Mouse (Mus musculus) retina, adult 2 months (tissue): ENCODE results near the gene Vps8.

Experiments used
- DNase-seq: peaks from one replicate; pipeline ENCODE4 v3.0.0-alpha.2; 2012; ENCODE audit warnings: low read depth, low spot score

Vps8 gene

GRCm38 (mm10) chr16:21422645-21423545 lies at the start of gene Vps8:
Gene Vps8 (plus strand): TSS chr16:21423118.
- DNase-seq = peak; percentile 86

GRCm38 (mm10) chr16:21373316-21373960 lies 49.5 kb upstream of the Vps8 start:
- no peak for DNase-seq

- no peak for DNase-seq
Observed at GRCm38 (mm10) chr16:21374067-21374466, 48.9 kb upstream of the Vps8 start.

GRCm38 (mm10) chr16:21375147-21375546 lies 47.8 kb upstream of the Vps8 start:
- DNase-seq = no peak

GRCm38 (mm10) chr16:21376316-21376715 lies 46.6 kb upstream of the Vps8 start:
- DNase-seq = no peak

GRCm38 (mm10) chr16:21376949-21377604 lies 45.8 kb upstream of the Vps8 start:
- no peak for DNase-seq

GRCm38 (mm10) chr16:21377605-21377968 lies 45.3 kb upstream of the Vps8 start:
- DNase-seq = no peak

- no peak for DNase-seq
Observed at GRCm38 (mm10) chr16:21381469-21381868, 41.4 kb upstream of the Vps8 start.

GRCm38 (mm10) chr16:21382152-21382911 lies 40.6 kb upstream of the Vps8 start:
- peak; percentile 34 for DNase-seq

- DNase-seq = no peak
Observed at GRCm38 (mm10) chr16:21385926-21386881, 36.7 kb upstream of the Vps8 start.

GRCm38 (mm10) chr16:21389316-21389715 lies 33.6 kb upstream of the Vps8 start:
- DNase-seq = no peak

GRCm38 (mm10) chr16:21390744-21391143 lies 32.2 kb upstream of the Vps8 start:
- DNase-seq = no peak

- no peak for DNase-seq
Observed at GRCm38 (mm10) chr16:21392099-21392498, 30.8 kb upstream of the Vps8 start.

- peak; percentile 68 for DNase-seq
Observed at GRCm38 (mm10) chr16:21392517-21393112, 30.3 kb upstream of the Vps8 start.

- DNase-seq = no peak
Observed at GRCm38 (mm10) chr16:21395546-21395945, 27.4 kb upstream of the Vps8 start.

- no peak for DNase-seq
Observed at GRCm38 (mm10) chr16:21397681-21398080, 25.2 kb upstream of the Vps8 start.

GRCm38 (mm10) chr16:21398345-21399051 lies 24.4 kb upstream of the Vps8 start:
- no peak for DNase-seq

- DNase-seq = no peak
Observed at GRCm38 (mm10) chr16:21399942-21400341, 23.0 kb upstream of the Vps8 start.

- no peak for DNase-seq
Observed at GRCm38 (mm10) chr16:21402068-21402467, 20.9 kb upstream of the Vps8 start.
